Mouse (Mus musculus): Measurements from ENCODE around the gene Atp8a1.

Gene Atp8a1

DNA sequence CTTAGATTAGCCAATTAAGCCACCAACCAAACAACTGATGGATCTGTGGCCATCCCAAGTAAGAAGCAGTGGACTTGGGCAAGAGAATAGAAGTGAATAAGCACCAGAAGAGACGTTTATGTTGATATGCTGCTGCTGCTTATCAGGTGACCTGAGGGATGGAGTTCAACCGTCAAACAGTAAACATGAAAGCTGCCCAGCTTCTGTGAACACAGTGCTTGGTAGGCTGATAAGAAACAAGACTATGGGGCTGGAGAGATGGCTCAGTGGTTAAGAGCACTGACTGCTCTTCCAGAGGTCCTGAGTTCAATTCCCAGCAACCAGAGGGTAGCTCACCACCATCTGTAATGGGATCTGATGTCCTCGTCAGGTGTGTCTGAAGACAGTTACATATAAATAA, 168.4 kb downstream of the Atp8a1 start:
- DNase-seq (ENCODE audit: low spot score): no peak

DNA sequence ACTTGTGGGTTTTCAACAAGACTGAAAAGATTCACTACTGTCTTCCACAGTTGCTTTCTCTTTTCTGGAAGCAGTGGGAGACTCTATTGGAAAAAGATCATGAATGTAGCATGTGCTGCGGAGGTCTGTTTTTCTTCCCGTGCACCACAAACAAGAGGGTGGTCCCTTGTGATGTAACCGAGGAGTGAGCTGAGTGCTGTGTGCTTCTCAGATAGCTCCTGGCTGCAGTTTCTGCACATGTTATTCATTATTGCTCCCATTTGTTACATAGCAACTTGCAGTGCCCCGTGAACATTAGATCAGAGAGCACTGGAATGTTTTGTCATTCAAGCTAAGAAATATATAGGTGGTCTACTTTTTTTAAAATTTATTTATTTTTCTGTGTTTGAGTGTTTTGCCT, 174.2 kb downstream of the Atp8a1 start:
- no peak for DNase-seq (ENCODE audit: low spot score)

- no peak for DNase-seq (ENCODE audit: low spot score)
Measured at GRCm38 (mm10) chr5:67670158-67670557, 177.1 kb downstream of the Atp8a1 start.

DNA sequence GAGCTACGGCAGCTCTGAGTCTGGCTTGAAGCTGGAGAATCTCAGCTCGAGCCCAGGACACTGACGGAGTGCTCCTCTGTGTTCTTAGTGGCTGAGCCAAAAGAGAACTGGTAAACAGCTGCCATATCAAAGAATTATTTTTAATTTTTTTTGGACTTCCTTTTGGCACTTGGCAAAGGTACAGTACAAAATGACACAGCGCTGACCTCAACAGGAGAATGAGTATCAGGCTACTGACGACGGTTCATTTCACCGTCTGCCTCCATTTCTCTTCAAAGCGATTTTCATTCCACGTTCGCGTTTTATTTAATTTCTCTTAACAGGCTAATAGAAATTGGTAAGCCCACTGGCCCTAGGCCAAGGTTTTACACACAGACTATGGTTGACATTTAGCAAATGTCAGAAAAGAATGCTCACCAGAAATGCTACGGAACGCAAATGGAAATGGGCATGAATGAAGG, 177.8 kb downstream of the Atp8a1 start:
- DNase-seq (ENCODE audit: low spot score): peak; percentile 49

DNA sequence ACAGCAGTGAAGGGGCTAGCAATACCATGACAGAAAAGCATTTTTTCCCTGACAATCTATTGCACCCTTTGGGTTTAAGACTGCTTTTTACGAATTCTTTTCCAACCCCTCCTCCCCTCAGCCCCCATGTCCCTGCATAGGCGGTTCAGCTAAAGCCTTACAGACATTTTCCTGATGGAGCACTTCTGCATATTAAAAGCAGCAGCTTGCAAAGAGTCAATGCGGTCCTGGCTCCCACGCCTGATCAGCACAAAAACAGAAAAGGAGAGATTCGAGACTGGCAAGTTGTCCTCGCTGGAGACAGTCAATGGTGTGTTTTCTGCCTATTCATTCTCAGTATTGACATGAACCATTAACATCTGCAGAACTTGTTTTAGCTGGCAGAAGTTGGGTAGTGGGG, 184.5 kb downstream of the Atp8a1 start:
- DNase-seq (ENCODE audit: low spot score): no peak

- DNase-seq (ENCODE audit: low spot score): no peak
Measured at GRCm38 (mm10) chr5:67659864-67660263, 187.4 kb downstream of the Atp8a1 start.

DNA sequence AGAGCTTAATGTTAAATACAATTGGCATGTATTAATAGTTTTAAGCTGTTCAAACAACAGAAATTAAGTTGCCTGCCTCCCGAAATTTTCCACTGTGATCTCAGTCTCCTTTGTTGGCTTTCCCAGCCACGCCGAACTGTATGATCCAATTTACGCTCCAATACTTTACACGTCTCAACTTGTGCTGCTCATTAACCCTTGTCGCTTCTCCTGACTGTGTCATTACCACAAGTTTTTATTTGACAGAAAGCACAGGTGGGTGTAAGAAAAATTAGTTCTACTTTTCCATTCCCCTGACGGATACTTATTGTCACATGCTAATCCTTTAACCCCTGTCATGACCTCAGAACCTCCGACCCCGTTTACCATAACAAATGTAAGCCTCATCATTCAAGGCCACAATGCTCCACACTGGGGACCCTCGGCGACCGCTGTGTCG, 190.4 kb downstream of the Atp8a1 start:
- DNase-seq (ENCODE audit: low spot score): no peak

DNA sequence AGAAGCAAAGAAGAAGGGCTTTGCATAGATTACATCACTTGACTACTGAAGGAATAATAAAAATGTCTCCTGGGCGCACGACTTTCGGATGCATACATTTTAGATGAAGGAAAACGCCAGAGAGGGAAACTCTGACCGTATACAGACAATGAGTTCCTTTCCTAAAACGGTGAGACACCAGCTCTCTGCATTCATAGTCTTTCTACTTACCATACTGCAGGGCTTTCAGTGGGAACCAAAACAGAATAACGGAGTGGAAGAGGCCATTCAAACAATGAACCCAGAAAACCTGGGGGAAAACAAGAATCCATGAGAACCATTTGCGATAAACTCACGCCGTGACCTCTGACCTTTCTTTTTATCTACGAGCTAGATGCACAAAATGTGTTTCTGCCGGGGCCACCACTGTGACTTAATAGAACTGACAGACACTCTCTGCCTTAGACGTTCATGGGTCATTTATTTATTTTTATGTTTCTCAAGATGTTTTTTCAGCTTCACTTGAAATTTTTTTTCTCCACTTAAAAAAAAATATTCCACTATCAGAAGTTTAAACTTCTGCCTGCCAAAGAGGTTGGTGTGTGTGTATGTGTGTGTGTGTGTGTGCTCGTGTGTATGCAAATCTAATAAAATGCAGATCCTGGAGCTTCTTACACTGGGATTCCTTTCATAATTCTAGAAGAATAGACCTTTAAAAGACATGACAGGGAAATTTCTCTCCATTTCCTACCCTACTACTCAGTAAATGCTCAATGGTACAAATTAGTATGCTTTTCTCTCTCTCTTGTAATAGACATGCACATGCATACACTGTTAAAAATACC, 191.3 kb downstream of the Atp8a1 start:
- no peak for DNase-seq (ENCODE audit: low spot score)

- DNase-seq (ENCODE audit: low spot score): no peak
Measured at GRCm38 (mm10) chr5:67654572-67654971, 192.7 kb downstream of the Atp8a1 start.

DNA sequence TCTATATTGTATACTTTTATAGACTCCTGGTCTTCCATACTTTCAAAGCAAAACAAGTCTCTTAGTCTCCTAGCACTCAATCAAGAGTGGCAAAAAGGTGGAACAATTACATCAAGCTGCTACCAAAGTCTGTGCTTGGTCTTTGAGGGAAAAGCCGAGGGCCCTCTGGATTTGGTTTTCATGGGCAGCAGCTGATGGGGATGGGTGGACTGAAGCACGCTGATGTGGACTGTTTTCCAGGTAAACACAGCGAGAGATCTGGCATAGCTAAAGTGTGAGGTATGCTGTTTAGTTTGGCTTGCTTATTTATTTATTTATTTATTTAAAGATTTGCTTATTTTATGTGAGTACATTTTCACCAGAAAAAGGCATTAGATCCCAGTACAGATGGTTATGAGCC, 193.7 kb downstream of the Atp8a1 start:
- DNase-seq (ENCODE audit: low spot score): no peak

- DNase-seq (ENCODE audit: low spot score): no peak
Measured at GRCm38 (mm10) chr5:67652468-67652867, 194.8 kb downstream of the Atp8a1 start.

DNA sequence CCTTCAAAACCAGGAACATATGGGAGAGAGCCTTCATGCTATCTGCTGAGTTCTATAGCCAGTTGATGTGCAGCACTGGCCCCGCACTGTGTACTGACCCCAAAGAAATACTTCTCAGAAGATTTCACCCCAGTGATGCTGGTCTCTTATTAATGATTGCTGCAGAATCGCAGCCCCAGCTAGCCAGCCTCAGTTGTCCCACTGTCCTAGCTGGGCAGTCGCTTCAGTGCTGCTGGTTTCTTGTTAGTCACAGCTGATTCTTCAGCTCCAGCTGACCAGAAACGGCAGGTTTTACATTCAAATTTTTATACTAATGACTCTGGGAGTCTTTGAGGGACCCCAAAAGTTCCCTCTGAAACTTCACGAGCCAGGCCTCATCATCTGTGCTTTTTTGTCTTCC, 197.2 kb downstream of the Atp8a1 start:
- no peak for DNase-seq (ENCODE audit: low spot score)

DNA sequence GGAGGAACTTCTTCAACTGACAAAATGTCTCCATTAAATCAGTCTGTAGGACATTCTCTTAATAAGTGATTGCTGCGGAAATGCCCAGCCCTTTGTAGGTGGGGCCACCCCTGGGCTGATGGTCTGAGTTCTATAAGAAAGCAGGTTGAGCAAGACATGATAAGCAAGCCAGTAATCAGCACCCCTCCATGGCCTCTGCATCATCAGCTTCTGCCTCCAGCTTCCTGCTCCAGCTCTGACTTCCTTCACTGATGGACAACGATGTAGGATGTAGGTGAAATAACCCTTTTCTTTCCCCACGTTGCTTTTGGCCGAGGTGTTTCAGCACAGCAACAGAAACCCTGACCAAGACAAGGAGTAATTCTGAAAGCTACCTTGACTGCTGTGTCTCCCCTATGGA, 198.1 kb downstream of the Atp8a1 start:
- DNase-seq (ENCODE audit: low spot score): no peak

GRCm38 (mm10) chr5:67647568-67647967, 199.7 kb downstream of the Atp8a1 start:
- DNase-seq (ENCODE audit: low spot score): no peak

- DNase-seq (ENCODE audit: low spot score): no peak
Measured at GRCm38 (mm10) chr5:67646756-67647529, 200.3 kb downstream of the Atp8a1 start.

- DNase-seq (ENCODE audit: low spot score): no peak
Measured at GRCm38 (mm10) chr5:67643537-67644255, 203.5 kb downstream of the Atp8a1 start.

- DNase-seq (ENCODE audit: low spot score): no peak
Measured at GRCm38 (mm10) chr5:67641406-67642120, 205.7 kb downstream of the Atp8a1 start.

GRCm38 (mm10) chr5:67640596-67641312, 206.5 kb downstream of the Atp8a1 start:
- no peak for DNase-seq (ENCODE audit: low spot score)

DNA sequence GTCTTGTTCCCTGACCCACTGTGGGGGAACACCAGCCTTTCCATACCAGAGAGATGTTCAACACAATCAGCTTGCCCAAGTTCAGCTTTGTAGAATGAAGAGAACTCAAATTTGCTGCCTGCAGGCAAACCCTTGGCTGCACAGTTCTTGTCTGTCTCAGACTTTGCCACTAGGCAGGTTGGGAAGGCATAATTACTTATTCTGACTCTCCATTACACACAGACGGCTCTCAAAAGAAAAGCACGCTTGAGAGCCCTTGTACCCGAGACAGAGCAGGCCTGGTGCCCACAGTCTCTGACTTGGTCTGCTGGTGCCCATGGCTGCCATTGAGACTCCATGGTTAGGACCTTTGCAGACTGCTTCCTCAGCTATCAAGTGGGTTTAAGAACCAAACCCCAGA, 212.9 kb downstream of the Atp8a1 start:
- no peak for DNase-seq (ENCODE audit: low spot score)

GRCm38 (mm10) chr5:67633831-67634268, 213.4 kb downstream of the Atp8a1 start:
- DNase-seq (ENCODE audit: low spot score): peak; percentile 26

DNA sequence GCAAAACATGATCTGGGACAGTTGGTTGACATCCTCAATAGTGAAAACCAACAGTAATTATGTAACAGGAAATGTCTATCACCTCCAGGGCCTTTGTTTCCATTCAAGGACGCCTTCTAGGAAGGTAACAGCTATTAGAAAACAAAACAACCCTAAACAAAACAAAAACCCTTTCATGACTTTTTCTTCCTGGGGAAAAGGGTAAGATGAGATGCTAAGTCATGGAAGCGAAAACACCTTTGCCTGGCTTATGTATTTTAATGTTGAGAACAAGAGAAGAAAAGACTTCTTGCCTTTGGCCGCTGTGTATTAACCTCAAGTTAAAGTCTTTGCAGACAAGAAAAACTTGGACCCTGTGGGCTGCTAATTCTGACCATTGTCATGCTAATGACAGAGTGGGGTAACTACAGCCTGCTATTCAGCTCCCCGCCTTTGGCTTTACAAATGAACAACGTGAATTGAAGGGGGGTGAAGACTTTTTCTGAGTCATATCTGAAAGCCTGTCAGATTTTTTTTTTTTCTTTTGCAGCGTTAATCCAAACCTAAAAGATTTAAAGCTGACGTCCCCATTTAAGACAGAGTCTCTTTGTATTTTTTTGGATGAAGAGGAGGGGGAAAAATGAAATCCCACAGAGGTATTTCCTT, 214.0 kb downstream of the Atp8a1 start:
- no peak for DNase-seq (ENCODE audit: low spot score)

Data from lung, postnatal 25 days (tissue).